Mouse (Mus musculus) thymus, postnatal 14 days (tissue): Measurements from ENCODE around the gene Hs3st1.
"Not testable (repeated sequence)": the region's sequence is repeated elsewhere in the genome, so short reads cannot be mapped to it uniquely, and the experiment has no call there.

Experiments
- DNase-seq: peaks from one replicate; pipeline ENCODE4 v3.0.0; 2021

The Hs3st1 gene

GRCm38 (mm10) chr5:39755375-39755774, at the start of gene Hs3st1:
Gene Hs3st1 (minus strand): TSS chr5:39755475.
- not testable (repeated sequence) for DNase-seq

GRCm38 (mm10) chr5:39804663-39805062, 49.4 kb upstream of the Hs3st1 start:
- no peak for DNase-seq

DNA sequence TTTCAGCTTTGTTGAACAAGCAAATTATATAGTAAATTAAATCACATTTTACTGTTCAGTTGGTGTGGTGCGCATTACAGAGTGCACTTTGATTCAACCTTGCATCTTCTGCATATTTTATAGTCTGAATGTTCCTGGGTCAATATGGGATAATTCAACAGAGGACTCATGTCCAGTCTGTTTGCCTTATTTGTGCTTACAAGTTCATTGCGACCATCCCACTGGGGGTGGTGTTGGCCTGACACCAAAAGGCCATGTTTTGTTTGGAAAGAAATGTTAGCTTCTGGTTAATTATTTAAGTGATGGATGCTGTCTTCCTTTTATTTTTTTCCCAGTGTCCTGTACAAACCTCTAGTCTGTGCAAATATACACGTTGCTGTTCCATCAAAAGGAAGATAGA, 48.7 kb upstream of the Hs3st1 start:
- DNase-seq: no peak

DNA sequence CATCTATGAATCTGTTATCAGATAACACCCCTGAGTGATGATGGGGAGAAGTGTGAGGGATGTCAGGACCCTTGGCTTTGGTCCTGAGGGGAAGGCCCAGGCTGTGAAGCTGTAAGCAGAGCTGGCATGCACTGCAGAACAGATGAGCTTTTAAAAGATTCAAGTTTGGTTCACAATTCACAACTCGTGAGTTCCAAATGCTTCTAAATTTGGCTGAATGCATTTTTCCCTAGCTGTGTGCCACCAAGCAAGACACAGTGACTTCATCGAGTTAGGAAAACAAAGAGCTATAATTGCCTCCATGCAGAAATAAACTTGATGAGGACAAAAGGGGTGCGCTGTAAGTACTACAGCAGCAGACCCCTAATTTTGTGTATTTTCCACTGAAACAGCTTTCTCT, 48.2 kb upstream of the Hs3st1 start:
- DNase-seq: no peak

GRCm38 (mm10) chr5:39802110-39802509, 46.8 kb upstream of the Hs3st1 start:
- DNase-seq: no peak

- no peak for DNase-seq
Observed at GRCm38 (mm10) chr5:39777094-39777710, 21.9 kb upstream of the Hs3st1 start.

- no peak for DNase-seq
Observed at GRCm38 (mm10) chr5:39771680-39772348, 16.5 kb upstream of the Hs3st1 start.

DNA sequence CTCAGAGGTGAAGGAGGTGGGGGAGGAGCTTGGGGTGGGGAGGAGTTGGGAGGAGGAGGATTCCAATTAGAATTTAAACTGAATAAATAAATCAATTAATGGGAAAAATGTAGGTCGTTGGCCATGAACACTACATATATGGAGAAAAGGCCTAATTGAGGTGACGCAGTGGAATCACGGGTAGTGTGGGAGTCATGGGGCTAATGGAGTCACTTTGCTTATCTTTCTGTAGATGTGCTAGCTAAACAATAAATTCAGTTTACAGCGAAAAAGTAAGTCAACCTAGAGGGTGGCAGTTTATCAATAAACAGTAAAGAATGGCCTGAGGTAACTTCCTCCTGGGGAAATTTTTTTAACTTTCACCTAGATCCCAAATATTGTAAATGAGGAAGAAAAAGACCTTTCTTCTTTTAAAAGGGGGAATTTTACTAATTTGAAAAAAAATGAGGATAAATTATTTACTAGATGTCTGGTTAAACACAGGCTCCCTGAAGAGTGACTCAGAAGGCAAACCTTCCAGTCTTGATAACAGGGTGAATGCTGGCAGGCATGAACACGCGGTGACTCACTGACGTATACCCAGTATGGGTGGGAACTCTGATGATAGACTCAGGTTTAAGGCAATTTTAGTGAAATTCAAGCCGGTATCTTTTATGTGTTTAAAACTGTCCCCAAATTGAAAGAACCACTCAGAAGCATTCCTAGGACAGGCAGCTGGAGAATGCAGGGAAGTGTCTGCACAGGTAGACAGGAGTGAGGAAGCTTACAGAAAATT, 6.6 kb upstream of the Hs3st1 start:
- no peak for DNase-seq

DNA sequence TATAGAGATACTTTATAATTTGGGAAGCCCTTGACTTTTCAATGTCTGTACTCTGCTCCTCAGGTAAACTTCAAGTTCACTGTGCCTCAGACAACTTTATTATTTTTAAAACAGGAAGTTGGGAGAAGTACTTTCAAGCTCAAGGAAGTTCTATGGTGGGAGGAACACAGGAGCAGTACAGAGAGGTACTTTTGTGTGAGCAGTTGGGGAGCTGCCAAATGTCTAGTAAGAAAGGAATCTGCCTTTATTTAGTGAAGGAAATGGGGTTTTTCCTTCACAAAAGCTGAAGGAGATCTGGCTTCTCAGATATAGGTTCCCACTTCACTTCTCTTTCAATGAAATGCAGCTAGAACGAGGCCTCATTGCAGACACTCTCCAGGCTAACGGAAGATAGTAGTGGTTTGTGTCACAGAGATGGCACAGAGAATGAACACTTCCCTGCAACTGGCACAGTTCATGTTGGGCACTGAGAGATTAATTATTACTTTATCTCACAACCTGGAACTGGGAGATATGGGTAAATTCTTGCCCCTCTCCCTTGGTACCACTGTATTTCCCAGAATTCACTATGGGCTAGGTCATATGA, 3.7 kb upstream of the Hs3st1 start:
- no peak for DNase-seq

- no peak for DNase-seq
Observed at GRCm38 (mm10) chr5:39736843-39737242, 18.4 kb downstream of the Hs3st1 start.

DNA sequence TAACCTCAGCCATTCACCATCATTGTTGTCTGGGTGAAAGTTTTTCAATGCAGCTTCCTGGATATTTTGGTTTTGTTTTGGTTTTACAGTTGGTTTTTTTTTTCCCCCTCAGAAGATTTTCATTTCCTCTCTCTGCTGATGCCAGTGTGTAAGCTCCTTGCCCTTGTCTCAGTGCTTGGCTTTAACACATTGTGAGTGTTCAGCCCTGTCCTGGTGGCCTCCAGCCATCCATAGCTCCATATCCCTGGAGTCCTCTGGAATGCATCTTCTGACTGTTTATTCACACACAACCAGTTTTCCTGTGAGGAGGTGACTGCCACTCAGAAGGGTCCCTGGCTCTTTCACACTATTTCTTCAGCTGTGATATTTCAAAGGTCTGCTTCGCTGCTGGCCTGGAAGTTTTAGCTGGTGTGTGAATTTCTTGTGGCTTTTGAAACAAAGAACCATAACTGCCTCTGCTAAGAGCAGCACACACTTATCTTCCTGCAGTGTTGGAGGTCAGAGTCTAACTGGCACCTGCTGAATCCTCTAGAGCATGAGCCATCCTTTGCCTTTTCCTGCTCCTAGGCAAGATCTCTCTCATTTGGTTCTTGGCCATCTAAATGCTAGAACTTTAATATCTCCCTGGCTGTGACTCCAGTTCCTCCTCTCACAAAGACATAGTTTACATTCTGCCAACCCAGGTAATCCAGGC, 21.4 kb downstream of the Hs3st1 start:
- no peak for DNase-seq

DNA sequence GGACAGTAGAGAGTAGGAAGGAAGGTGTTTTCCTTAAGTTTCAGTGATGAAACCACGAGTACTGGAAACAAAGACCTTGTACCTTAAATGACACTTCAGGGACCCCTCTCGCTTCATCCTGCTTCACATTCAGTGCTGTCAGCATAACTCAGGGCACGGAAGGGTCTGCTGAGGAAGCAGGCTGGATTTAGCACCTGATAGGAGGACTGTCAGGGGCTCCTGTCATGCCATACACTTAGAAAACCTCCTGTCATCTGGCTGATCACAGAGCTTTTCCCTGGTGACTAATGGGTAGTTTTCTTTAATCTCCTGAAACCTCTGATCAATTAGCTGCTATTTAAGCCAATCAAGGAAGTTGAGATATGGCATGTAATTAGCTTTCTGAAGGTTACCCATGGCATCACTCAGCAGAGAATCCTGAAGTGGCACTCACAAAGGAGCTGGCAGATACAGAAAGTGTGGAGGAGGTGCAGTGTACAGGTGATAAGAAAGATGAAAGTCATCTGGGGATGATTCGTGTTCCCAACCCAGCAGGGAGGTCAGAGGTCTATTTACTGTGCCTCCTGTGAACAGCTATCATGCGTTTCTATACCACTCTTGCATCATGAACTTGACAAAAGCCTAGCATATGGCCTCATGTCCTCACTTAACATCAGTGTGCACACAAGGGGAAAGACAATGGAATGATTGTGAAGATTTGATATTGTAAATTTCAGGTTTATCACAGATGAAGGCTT, 22.1 kb downstream of the Hs3st1 start:
- DNase-seq: no peak

DNA sequence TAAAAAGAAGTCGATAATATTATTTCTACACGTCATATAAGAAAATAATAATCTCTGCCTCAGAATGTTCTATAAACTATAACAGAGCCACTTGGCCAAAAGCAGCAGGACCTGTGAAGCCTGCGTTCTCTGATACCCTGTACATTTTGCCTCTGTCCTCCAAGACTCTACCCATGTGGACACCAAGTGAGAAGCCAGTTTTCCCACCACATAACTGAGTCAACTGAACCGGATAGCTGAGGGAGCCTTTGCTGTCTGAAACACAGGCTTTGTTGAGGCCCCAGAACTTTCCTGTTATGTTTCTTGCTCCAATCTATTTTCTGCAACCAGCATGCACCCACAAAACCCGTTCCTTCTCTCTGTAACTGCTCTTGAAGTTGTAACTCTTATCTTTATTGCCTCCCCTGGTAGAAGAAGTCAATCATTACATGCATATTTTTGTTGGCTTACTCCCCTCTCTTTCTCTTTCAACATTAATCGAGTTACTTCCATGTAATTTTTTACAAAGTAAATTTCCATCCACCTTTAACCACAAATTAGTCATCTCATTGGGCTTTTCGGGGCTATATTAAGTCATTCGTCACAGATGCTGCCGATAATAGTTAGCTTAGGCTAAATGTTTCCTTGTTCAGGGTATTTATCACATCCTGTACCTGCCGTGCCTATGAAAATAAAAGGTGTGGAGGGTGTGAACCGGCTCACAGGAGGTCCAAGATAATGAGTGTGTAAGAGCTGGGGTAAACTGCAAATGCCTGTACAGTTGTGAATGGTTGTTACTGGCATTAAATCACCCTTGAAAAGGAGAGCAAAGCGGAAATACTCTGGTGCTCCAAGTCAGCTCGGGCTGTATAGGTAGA, 39.4 kb downstream of the Hs3st1 start:
- DNase-seq: no peak

DNA sequence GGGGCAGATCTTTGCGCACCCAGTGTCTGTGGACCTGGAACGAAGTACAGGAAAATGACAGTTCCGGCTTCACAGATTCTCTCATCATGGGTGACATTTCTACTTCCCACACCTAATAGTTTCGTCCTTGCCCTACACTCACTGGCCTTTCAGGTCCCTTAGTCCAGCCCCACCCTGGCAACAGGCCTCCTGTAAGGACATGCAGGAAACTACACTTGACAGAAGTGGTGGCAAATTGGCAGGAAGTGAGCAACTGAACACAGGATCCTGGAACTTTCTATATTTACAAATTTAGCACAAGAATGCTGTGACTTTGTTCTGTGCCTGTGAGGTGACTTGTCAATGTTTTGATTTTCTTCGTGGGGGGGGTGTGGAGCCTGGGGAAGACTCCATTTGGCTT, 40.1 kb downstream of the Hs3st1 start:
- no peak for DNase-seq

GRCm38 (mm10) chr5:39705539-39705938, 49.7 kb downstream of the Hs3st1 start:
- DNase-seq: no peak

- DNase-seq: no peak
Observed at GRCm38 (mm10) chr5:39660826-39661225, 94.4 kb downstream of the Hs3st1 start.

GRCm38 (mm10) chr5:39659417-39659816, 95.9 kb downstream of the Hs3st1 start:
- no peak for DNase-seq

GRCm38 (mm10) chr5:39644827-39645380, 110.4 kb downstream of the Hs3st1 start:
- no peak for DNase-seq

- peak; percentile 29 for DNase-seq
Observed at GRCm38 (mm10) chr5:39643924-39644826, 111.1 kb downstream of the Hs3st1 start.
